Mouse (Mus musculus): ENCODE results near the gene Lrp4.

DNA sequence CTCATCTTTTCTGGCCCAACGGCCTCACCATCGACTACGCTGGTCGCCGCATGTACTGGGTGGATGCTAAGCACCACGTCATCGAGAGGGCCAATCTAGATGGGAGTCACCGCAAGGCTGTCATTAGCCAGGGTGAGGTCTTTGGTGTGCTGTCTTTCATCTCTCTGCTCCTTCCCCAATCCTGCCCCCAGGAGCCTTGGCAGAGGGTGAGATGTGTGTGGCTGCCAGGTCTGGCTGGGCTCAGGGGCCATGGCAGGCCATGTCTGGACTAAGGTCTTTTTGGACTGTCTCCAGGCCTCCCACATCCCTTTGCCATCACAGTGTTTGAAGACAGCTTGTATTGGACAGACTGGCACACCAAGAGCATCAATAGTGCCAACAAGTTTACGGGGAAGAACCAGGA, 23.1 kb downstream of the Lrp4 start:
- TF ChIP-seq CTCF (IDR thresholded peaks at IDR 0.05; ENCODE audit: low read depth) (no peak), EP300 (optimal IDR thresholded peaks at IDR 0.05) (no peak)
